Mouse (Mus musculus) bone marrow macrophage, adult 2 months (primary cell): ENCODE measurements around the gene Camkv. TPM values are rescaled to one million over a fixed set of nuclear protein-coding genes. Genes with fewer than 3 reads are reported as not detected.
A peak's percentile ranks its signal among the peaks of the same experiment; 100 is the strongest.

Source experiments
- H3K27ac ChIP-seq: 2 replicates; pipeline ENCODE4 v1.5.1; 2012; ENCODE audit warnings: low read depth, low read length; ENCODE audit not compliant: insufficient read depth
- H3K4me1 ChIP-seq: 2 replicates; pipeline ENCODE4 v1.6.1; 2012; ENCODE audit warnings: low read length; ENCODE audit not compliant: control insufficient read depth, insufficient read depth
- H3K4me3 ChIP-seq: 2 replicates; pipeline ENCODE4 v1.5.1; 2012; ENCODE audit warnings: mild to moderate bottlenecking, low read length, moderate library complexity; ENCODE audit not compliant: insufficient read depth
- CTCF ChIP-seq: IDR thresholded peaks from 2 replicates; pipeline ENCODE4 v1.5.1; 2012; ENCODE audit warnings: low read depth, mild to moderate bottlenecking, low read length, moderate library complexity
- POLR2A ChIP-seq: IDR thresholded peaks from 2 replicates; pipeline ENCODE4 v1.6.1; 2012; ENCODE audit warnings: mild to moderate bottlenecking, low read depth, low read length, borderline replicate concordance
- polyA plus RNA-seq: library from polyadenylated mRNA; stranded (reverse); fragments of >200 nt; gene quantifications from 2 replicates; pipeline ENCODE4 v1.2.4, GENCODE M21; 2012; ENCODE audit not compliant: missing spikeins, insufficient read depth, insufficient read length

Camkv gene
- polyA plus RNA-seq, 1 experiment: not detected

GRCm38 (mm10) chr9:107974491-107975171 lies 39.2 kb downstream of the Camkv start:
- TF ChIP-seq CTCF (no peak), POLR2A (no peak)
- peak overlapping the region; percentile 6; the same call in 1 of the 2 replicates for H3K4me3 ChIP-seq
- peak overlapping the region; percentile 60 for H3K27ac ChIP-seq
- peaks cover 29% of the 10 kb centered on the region for H3K4me1 ChIP-seq

- no peak for TF ChIP-seq CTCF
- TF ChIP-seq POLR2A: no peak
- H3K4me1 ChIP-seq: peaks cover 35% of the 10 kb centered on the region
- peak within 1 kb of the TSS; percentile 84 for H3K27ac ChIP-seq
Measured at GRCm38 (mm10) chr9:107975399-107976386, 40.2 kb downstream of the Camkv start, which contains the start of gene Uba7. Gene Uba7, plus strand, starts transcription at chr9:107975505.

GRCm38 (mm10) chr9:107978815-107979214 lies 43.3 kb downstream of the Camkv start:
- Histone ChIP-seq H3K27ac (no peak overlapping the region), H3K4me3 (no peak overlapping the region), H3K4me1 (peaks cover 46% of the 10 kb centered on the region)
- no peak for TF ChIP-seq POLR2A
- no peak for TF ChIP-seq CTCF

More at GRCm38 (mm10) chr9:107975399-107976386, 40.2 kb downstream of the Camkv start, which contains the start of gene Uba7:
- H3K4me3 ChIP-seq: peak within 1 kb of the TSS; percentile 65

GRCm38 (mm10) chr9:107981684-107982605 lies 46.5 kb downstream of the Camkv start:
- Histone ChIP-seq H3K27ac (peak overlapping the region; percentile 89), H3K4me1 (peaks cover 43% of the 10 kb centered on the region), H3K4me3 (peak overlapping the region; percentile 5)
- TF ChIP-seq POLR2A: no peak
- TF ChIP-seq CTCF: no peak

GRCm38 (mm10) chr9:107982681-107983346 lies 47.3 kb downstream of the Camkv start, which contains the start of gene Gm20661:
Gene Gm20661, plus strand, starts transcription at chr9:107983058.
- peak within 1 kb of the TSS; percentile 86 for H3K4me3 ChIP-seq
- H3K4me1 ChIP-seq: peaks cover 50% of the 10 kb centered on the region
- peak within 1 kb of the TSS; percentile 89 for H3K27ac ChIP-seq
- TF ChIP-seq CTCF (no peak), POLR2A (no peak)

GRCm38 (mm10) chr9:107983421-107983890 lies 48.0 kb downstream of the Camkv start:
- TF ChIP-seq CTCF (no peak), POLR2A (no peak)
- Histone ChIP-seq H3K4me1 (peaks cover 50% of the 10 kb centered on the region), H3K4me3 (peak overlapping the region; percentile 86), H3K27ac (peak overlapping the region; percentile 89)

- TF ChIP-seq CTCF: no peak
- TF ChIP-seq POLR2A: no peak
- peak overlapping the region; percentile 89 for H3K27ac ChIP-seq
- peaks cover 50% of the 10 kb centered on the region for H3K4me1 ChIP-seq
- peak overlapping the region; percentile 86 for H3K4me3 ChIP-seq
Measured at GRCm38 (mm10) chr9:107984052-107984753, 48.7 kb downstream of the Camkv start.

GRCm38 (mm10) chr9:107984754-107985055 lies 49.2 kb downstream of the Camkv start:
- TF ChIP-seq CTCF (no peak), POLR2A (no peak)
- H3K4me1 ChIP-seq: peaks cover 47% of the 10 kb centered on the region
- H3K4me3 ChIP-seq: peak overlapping the region; percentile 86
- H3K27ac ChIP-seq: peak overlapping the region; percentile 89
